Mouse (Mus musculus) megakaryocyte-erythroid progenitor cell, adult 5 weeks (primary cell): ENCODE results near the gene Clec14a. TPM values are rescaled to one million over a fixed set of nuclear protein-coding genes. Genes with fewer than 3 reads are reported as not detected.

Experiments
- polyA plus RNA-seq: library from polyadenylated mRNA; stranded (reverse); fragments of >175 nt; gene quantifications from 2 replicates; pipeline ENCODE4 v1.2.3, GENCODE M21; 2012

The Clec14a gene
- polyA plus RNA-seq = not detected in 2 replicates

GRCm38 (mm10) chr12:58268563-58269501, at the start of gene Clec14a:
TSS of gene Clec14a (minus strand) at chr12:58269290.

Other genes starting within 250 kb of the Clec14a start
- gene Sstr1, start 57.5 kb downstream of the Clec14a start, polyA plus RNA-seq = not detected in 2 replicates